Mouse (Mus musculus) midbrain, embryonic 11.5 days (tissue): ENCODE results near the gene Bpifc. TPM values are rescaled to one million over a fixed set of nuclear protein-coding genes. Genes with fewer than 3 reads are reported as not detected.
A peak's percentile ranks its signal among the peaks of the same experiment; 100 is the strongest.

Experiments
- ATAC-seq: fragments of 200-750 bp; cut with Nextera tagmentation; 2 replicates; pipeline ENCODE4 v1.8.0; 2017; ENCODE audit warnings: moderate TSS enrichment, moderate library complexity; ENCODE audit not compliant: low FRiP score
- DNase-seq: peaks from one replicate; pipeline ENCODE4 v3.0.0; 2015; ENCODE audit warnings: low spot score; ENCODE audit errors: missing footprints
- H3K27ac ChIP-seq: fragments of 300-500 bp; sonication (generic); 2 replicates; pipeline ENCODE4 v1.5.1; 2014; ENCODE audit warnings: low read depth, low read length
- H3K27me3 ChIP-seq: fragments of 300-500 bp; sonication (generic); 2 replicates; pipeline ENCODE4 v1.6.1; 2014; ENCODE audit warnings: mild to moderate bottlenecking, low read length, moderate library complexity, mixed read lengths; ENCODE audit not compliant: control insufficient read depth, insufficient read depth
- H3K36me3 ChIP-seq: fragments of 300-500 bp; sonication (generic); 2 replicates; pipeline ENCODE4 v1.6.1; 2014; ENCODE audit warnings: mild to moderate bottlenecking, low read length, moderate library complexity, mixed read lengths; ENCODE audit not compliant: control insufficient read depth, insufficient read depth
- H3K4me1 ChIP-seq: fragments of 300-500 bp; sonication (generic); 2 replicates; pipeline ENCODE4 v1.6.1; 2014; ENCODE audit warnings: low read length; ENCODE audit not compliant: control insufficient read depth, insufficient read depth
- H3K4me2 ChIP-seq: fragments of 300-500 bp; sonication (generic); 2 replicates; pipeline ENCODE4 v1.6.1; 2014; ENCODE audit warnings: mild to moderate bottlenecking, moderate library complexity
- H3K4me3 ChIP-seq: fragments of 300-500 bp; sonication (generic); 2 replicates; pipeline ENCODE4 v1.5.1; 2014; ENCODE audit warnings: low read depth, low read length
- H3K9ac ChIP-seq: fragments of 300-500 bp; sonication (generic); 2 replicates; pipeline ENCODE4 v1.6.1; 2014; ENCODE audit warnings: low read length
- H3K9me3 ChIP-seq: fragments of 300-500 bp; sonication (generic); 2 replicates; pipeline ENCODE4 v1.6.1; 2016; ENCODE audit warnings: low read length; ENCODE audit not compliant: control insufficient read depth
- WGBS: fragments of 180-500 bp; shearing (Covaris S2); extraction: QIAGEN DNeasy Blood & Tissue Kit; methylation state at CpG from one replicate; pipeline ENCODE4 v1.1.7; 2014; 5-methylcytosine and 5-hydroxymethylcytosine counted together
- polyA plus RNA-seq: library from polyadenylated mRNA; unstranded; fragments of >200 nt; fragmentation: Nextera tagmentation; extraction: Ambion mirVana; gene quantifications from 2 replicates; pipeline ENCODE4 v1.2.1, GENCODE M21; 2014

Bpifc gene
- polyA plus RNA-seq, 1 experiment from 2014 or later: 0.12 TPM

- no peaks in the 10 kb centered on the region for H3K36me3 ChIP-seq
- H3K27ac ChIP-seq: no peak overlapping the region
- no peak for ATAC-seq
- peak; percentile 59 for DNase-seq
- WGBS: 92% methylated on average over 4 of the region's 4 CpGs
- no peak overlapping the region for H3K4me3 ChIP-seq
- H3K9me3 ChIP-seq: no peaks in the 10 kb centered on the region
- no peak overlapping the region for H3K9ac ChIP-seq
- H3K27me3 ChIP-seq: no peaks in the 10 kb centered on the region
- no peaks in the 10 kb centered on the region for H3K4me1 ChIP-seq
- H3K4me2 ChIP-seq: no peak overlapping the region
These were observed 11.2 kb downstream of the Bpifc start for GRCm38 (mm10) chr10:86000447-86000846.

- no peak overlapping the region for H3K4me3 ChIP-seq
- WGBS: 87% methylated on average over 5 of the region's 5 CpGs
- H3K4me1 ChIP-seq: no peaks in the 10 kb centered on the region
- no peak for DNase-seq
- no peak for ATAC-seq
- H3K9me3 ChIP-seq: no peaks in the 10 kb centered on the region
- H3K36me3 ChIP-seq: no peaks in the 10 kb centered on the region
- H3K27me3 ChIP-seq: no peaks in the 10 kb centered on the region
- H3K9ac ChIP-seq: no peak overlapping the region
- H3K4me2 ChIP-seq: no peak overlapping the region
- H3K27ac ChIP-seq: no peak overlapping the region
These were observed 17.1 kb downstream of the Bpifc start for GRCm38 (mm10) chr10:85994543-85995104.

GRCm38 (mm10) chr10:85993836-85994235 is 17.9 kb downstream of the Bpifc start:
- Histone ChIP-seq H3K9ac (no peak overlapping the region), H3K9me3 (no peaks in the 10 kb centered on the region), H3K27me3 (no peaks in the 10 kb centered on the region), H3K27ac (no peak overlapping the region), H3K4me2 (no peak overlapping the region), H3K36me3 (no peaks in the 10 kb centered on the region), H3K4me3 (no peak overlapping the region), H3K4me1 (no peaks in the 10 kb centered on the region)
- WGBS: 84% methylated on average over 9 of the region's 9 CpGs
- ATAC-seq (no peak), DNase-seq (no peak)

GRCm38 (mm10) chr10:85992412-85992811 is 19.3 kb downstream of the Bpifc start:
- Histone ChIP-seq H3K4me1 (no peaks in the 10 kb centered on the region), H3K36me3 (no peaks in the 10 kb centered on the region), H3K9ac (no peak overlapping the region), H3K4me3 (no peak overlapping the region), H3K27ac (no peak overlapping the region), H3K9me3 (no peaks in the 10 kb centered on the region), H3K27me3 (no peaks in the 10 kb centered on the region), H3K4me2 (no peak overlapping the region)
- 94% methylated on average over 4 of the region's 4 CpGs for WGBS
- DNase-seq (no peak), ATAC-seq (no peak)

GRCm38 (mm10) chr10:85989412-85990115 is 22.1 kb downstream of the Bpifc start:
- no peak overlapping the region for H3K9ac ChIP-seq

GRCm38 (mm10) chr10:85972915-85973314 is 38.8 kb downstream of the Bpifc start:
- ATAC-seq: no peak
- no peak for DNase-seq
- WGBS: 90% methylated on average over 4 of the region's 4 CpGs

More at GRCm38 (mm10) chr10:85989412-85990115, 22.1 kb downstream of the Bpifc start:
- DNase-seq (no peak), ATAC-seq (no peak)
- Histone ChIP-seq H3K27me3 (no peaks in the 10 kb centered on the region), H3K9me3 (no peaks in the 10 kb centered on the region), H3K36me3 (no peaks in the 10 kb centered on the region), H3K27ac (no peak overlapping the region), H3K4me3 (no peak overlapping the region), H3K4me2 (no peak overlapping the region), H3K4me1 (no peaks in the 10 kb centered on the region)
- WGBS: 81% methylated on average over 6 of the region's 6 CpGs

GRCm38 (mm10) chr10:85971826-85972225 is 39.9 kb downstream of the Bpifc start:
- 86% methylated on average over 9 of the region's 9 CpGs for WGBS
- no peak overlapping the region for H3K9ac ChIP-seq
- H3K27ac ChIP-seq: no peak overlapping the region
- H3K4me1 ChIP-seq: no peaks in the 10 kb centered on the region
- no peaks in the 10 kb centered on the region for H3K36me3 ChIP-seq
- ATAC-seq (no peak), DNase-seq (no peak)
- H3K4me2 ChIP-seq: no peak overlapping the region
- H3K4me3 ChIP-seq: no peak overlapping the region
- no peaks in the 10 kb centered on the region for H3K27me3 ChIP-seq
- H3K9me3 ChIP-seq: no peaks in the 10 kb centered on the region

More at GRCm38 (mm10) chr10:85972915-85973314, 38.8 kb downstream of the Bpifc start:
- Histone ChIP-seq H3K9ac (no peak overlapping the region), H3K4me3 (no peak overlapping the region), H3K27me3 (no peaks in the 10 kb centered on the region), H3K36me3 (no peaks in the 10 kb centered on the region), H3K4me1 (no peaks in the 10 kb centered on the region), H3K27ac (no peak overlapping the region), H3K4me2 (no peak overlapping the region), H3K9me3 (no peaks in the 10 kb centered on the region)

- 65% methylated on average over 8 of the region's 8 CpGs for WGBS
- no peak overlapping the region for H3K9ac ChIP-seq
- no peaks in the 10 kb centered on the region for H3K36me3 ChIP-seq
- H3K27ac ChIP-seq: no peak overlapping the region
- ATAC-seq: no peak
- H3K4me2 ChIP-seq: no peak overlapping the region
- no peak overlapping the region for H3K4me3 ChIP-seq
- no peaks in the 10 kb centered on the region for H3K9me3 ChIP-seq
- H3K27me3 ChIP-seq: no peaks in the 10 kb centered on the region
- no peak for DNase-seq
- no peaks in the 10 kb centered on the region for H3K4me1 ChIP-seq
These were observed 41.6 kb downstream of the Bpifc start for GRCm38 (mm10) chr10:85969894-85970620.

- H3K27me3 ChIP-seq: no peaks in the 10 kb centered on the region
- H3K4me1 ChIP-seq: no peaks in the 10 kb centered on the region
- no peak overlapping the region for H3K27ac ChIP-seq
- no peaks in the 10 kb centered on the region for H3K36me3 ChIP-seq
- no peak overlapping the region for H3K9ac ChIP-seq
- no peak overlapping the region for H3K4me2 ChIP-seq
- DNase-seq: no peak
- 39% methylated on average over 2 of the region's 2 CpGs for WGBS
- no peak for ATAC-seq
- H3K4me3 ChIP-seq: no peak overlapping the region
- no peaks in the 10 kb centered on the region for H3K9me3 ChIP-seq
These were observed 43.0 kb downstream of the Bpifc start for GRCm38 (mm10) chr10:85968731-85969130.
